Mouse (Mus musculus) kidney, adult 18-20 months (tissue): ENCODE results near the gene Rer1.

Experiments
- DNase-seq: peaks from one replicate; pipeline ENCODE4 v3.0.0; 2021

The Rer1 gene

GRCm38 (mm10) chr4:155070921-155071320, 15.3 kb downstream of the Rer1 start:
- DNase-seq: peak; percentile 72

- DNase-seq: no peak
Observed at GRCm38 (mm10) chr4:155070199-155070598, 16.0 kb downstream of the Rer1 start.

- peak; percentile 38 for DNase-seq
Observed at GRCm38 (mm10) chr4:155069191-155069590, 17.0 kb downstream of the Rer1 start.

GRCm38 (mm10) chr4:155068357-155068972, 17.7 kb downstream of the Rer1 start:
- no peak for DNase-seq

- DNase-seq: peak; percentile 97
Observed at GRCm38 (mm10) chr4:155066834-155067522, 19.2 kb downstream of the Rer1 start, which contains the start of gene Pex10. Gene Pex10, plus strand, starts transcription at chr4:155067016.

GRCm38 (mm10) chr4:155065970-155066833, 20.0 kb downstream of the Rer1 start:
- DNase-seq: peak; percentile 92

- DNase-seq: no peak
Observed at GRCm38 (mm10) chr4:155064474-155064873, 21.7 kb downstream of the Rer1 start.

- no peak for DNase-seq
Observed at GRCm38 (mm10) chr4:155063895-155064294, 22.3 kb downstream of the Rer1 start.

- DNase-seq: no peak
Observed at GRCm38 (mm10) chr4:155058325-155058724, 27.9 kb downstream of the Rer1 start.

- no peak for DNase-seq
Observed at GRCm38 (mm10) chr4:155056724-155057123, 29.5 kb downstream of the Rer1 start, which contains the start of gene Plch2. Gene Plch2, minus strand, starts transcription at chr4:155056784.

GRCm38 (mm10) chr4:155050116-155050515, 36.1 kb downstream of the Rer1 start:
- no peak for DNase-seq

- DNase-seq: no peak
Observed at GRCm38 (mm10) chr4:155046636-155047035, 39.5 kb downstream of the Rer1 start.

GRCm38 (mm10) chr4:155043289-155043625, 42.9 kb downstream of the Rer1 start:
- no peak for DNase-seq

GRCm38 (mm10) chr4:155042606-155043288, 43.4 kb downstream of the Rer1 start:
- no peak for DNase-seq

- DNase-seq: no peak
Observed at GRCm38 (mm10) chr4:155040696-155041095, 45.5 kb downstream of the Rer1 start.

GRCm38 (mm10) chr4:155040197-155040596, 46.0 kb downstream of the Rer1 start:
- DNase-seq: no peak

GRCm38 (mm10) chr4:155034787-155035186, 51.4 kb downstream of the Rer1 start:
- DNase-seq: no peak

GRCm38 (mm10) chr4:155034202-155034601, 52.0 kb downstream of the Rer1 start:
- DNase-seq: no peak

- no peak for DNase-seq
Observed at GRCm38 (mm10) chr4:155033115-155033514, 53.1 kb downstream of the Rer1 start.

GRCm38 (mm10) chr4:155024170-155025010, 61.8 kb downstream of the Rer1 start:
- DNase-seq: no peak
